Comparison of ENCODE assay signal across 1 mouse cellular context in the genomic region with DNA sequence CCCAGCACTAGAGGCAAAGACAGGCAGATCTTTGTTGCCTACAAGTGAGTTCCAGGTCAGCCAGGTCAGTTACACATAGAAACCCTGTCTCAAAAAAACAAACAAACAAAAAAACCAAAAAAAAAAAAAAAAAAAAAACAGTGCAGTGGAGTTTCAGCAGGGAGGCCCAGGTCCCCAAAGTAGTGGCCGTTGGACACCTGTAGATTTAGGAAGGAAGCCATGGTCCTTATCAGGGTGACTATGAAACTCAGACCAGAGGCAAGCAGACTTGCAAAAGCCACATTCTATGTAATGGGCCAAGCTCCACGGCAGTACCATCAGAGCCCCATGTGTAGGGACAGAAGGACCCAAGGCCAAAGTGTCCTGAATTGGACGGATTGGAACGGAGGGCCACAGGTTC.
TF ChIP-seq lines count a peak whose summit lies in the region.

No protein-coding gene starts in this region.

TF ChIP-seq in MEL, 35 proteins besides CTCF, POLR2A, EP300 and RAD21:
- TF ChIP-seq TCF12 (IDR thresholded peaks at IDR 0.05; ENCODE audit: low read depth, low read length) (peak; percentile 76), E2F4 (IDR thresholded peaks at IDR 0.05; ENCODE audit: borderline replicate concordance, low read depth, low read length) (no peak), GATA1 (IDR thresholded peaks at IDR 0.05; ENCODE audit: low read depth, low read length) (peak; percentile 58), MAX (IDR thresholded peaks at IDR 0.05; ENCODE audit: low read length) (no peak; the same call in 1 of the 2 replicates), HCFC1 (IDR thresholded peaks at IDR 0.05; ENCODE audit: low read depth, low read length) (peak; percentile 39; the same call in 1 of the 2 replicates), BHLHE40 (IDR thresholded peaks at IDR 0.05; ENCODE audit: borderline replicate concordance, low read depth, low read length) (no peak), SIN3A (IDR thresholded peaks at IDR 0.05; ENCODE audit: low read length) (no peak; the same call in none of the 2 replicates), ETS1 (IDR thresholded peaks at IDR 0.05; ENCODE audit: low read depth, low read length) (peak; percentile 46; the same call in 1 of the 2 replicates), SMC3 (IDR thresholded peaks at IDR 0.05; ENCODE audit: low read depth, low read length) (0 out of 2 replicates have a peak, but pooled peaks have one; percentile 12), ZKSCAN1 (IDR thresholded peaks at IDR 0.05; ENCODE audit: low read depth, low read length) (no peak), MYB (IDR thresholded peaks at IDR 0.05; ENCODE audit: low read depth, low read length) (peak; percentile 83), MYC (IDR thresholded peaks at IDR 0.05; ENCODE audit: low read depth, low read length) (no peak), MEF2A (IDR thresholded peaks at IDR 0.05; ENCODE audit: extremely low read depth, insufficient replicate concordance, low read depth, low read length, poor library complexity, severe bottlenecking) (no peak), TAL1 (IDR thresholded peaks at IDR 0.05; ENCODE audit: low read length) (no peak), ZMIZ1 (IDR thresholded peaks at IDR 0.05; ENCODE audit: low read depth, low read length) (no peak), MAZ (IDR thresholded peaks at IDR 0.05; ENCODE audit: low read depth, low read length) (no peak), RCOR1 (IDR thresholded peaks at IDR 0.05; ENCODE audit: low read depth, low read length) (no peak), ZC3H11A (IDR thresholded peaks at IDR 0.05; ENCODE audit: low read depth, low read length) (no peak), USF2 (IDR thresholded peaks at IDR 0.05; ENCODE audit: borderline replicate concordance in 1 of 2, insufficient read depth in 1 of 2, low read depth in 1 of 2, low read length in 2 of 2) (no peak), NELFE (IDR thresholded peaks at IDR 0.05; ENCODE audit: low read depth, low read length) (no peak; the same call in 1 of the 2 replicates), MAFK (IDR thresholded peaks at IDR 0.05; ENCODE audit: borderline replicate concordance, low read depth, low read length) (no peak), POLR2AphosphoS2 (IDR thresholded peaks at IDR 0.05; ENCODE audit: low read length) (0 out of 2 replicates have a peak, but pooled peaks have one; percentile 48), CHD2 (IDR thresholded peaks at IDR 0.05; ENCODE audit: low read length) (no peak), JUND (IDR thresholded peaks at IDR 0.05; ENCODE audit: low read depth, low read length) (no peak), TBP (IDR thresholded peaks at IDR 0.05; ENCODE audit: low read depth, low read length) (no peak), ZNF384 (IDR thresholded peaks at IDR 0.05; ENCODE audit: low read depth, low read length) (peak; percentile 86), USF1 (IDR thresholded peaks at IDR 0.05; ENCODE audit: low read depth, low read length) (no peak)
